Mouse (Mus musculus): ENCODE data around the gene Bcl2a1d. TPM values are rescaled to one million over a fixed set of nuclear protein-coding genes. Genes with fewer than 3 reads are reported as not detected.

The Bcl2a1d gene
- polyA plus RNA-seq, 1 experiment from 2014 or later: 0.81 TPM

Other genes starting within 250 kb of the Bcl2a1d start
- 103 and 110 TPM in 2 replicates for gene Syncrip, start 249.3 kb downstream of the Bcl2a1d start, polyA plus RNA-seq (2015; fragmentation: Nextera tagmentation; extraction: Ambion mirVana)
- gene Zfp949, start 183.9 kb downstream of the Bcl2a1d start, polyA plus RNA-seq (2015; fragmentation: Nextera tagmentation; extraction: Ambion mirVana): 10.7 and 10.8 TPM in 2 replicates
- gene Trim43a, start 151.0 kb downstream of the Bcl2a1d start, polyA plus RNA-seq (2015; fragmentation: Nextera tagmentation; extraction: Ambion mirVana): 0.08 and 0.18 TPM in 2 replicates
- 45.7 and 47.1 TPM in 2 replicates for gene Mthfsl, start 11.6 kb downstream of the Bcl2a1d start, polyA plus RNA-seq (2015; fragmentation: Nextera tagmentation; extraction: Ambion mirVana)
- gene Trim43c, start 107.2 kb upstream of the Bcl2a1d start, polyA plus RNA-seq (2015; fragmentation: Nextera tagmentation; extraction: Ambion mirVana): 0.15 and 0.16 TPM in 2 replicates
- gene Bcl2a1a, start 225.0 kb upstream of the Bcl2a1d start, polyA plus RNA-seq (2015; fragmentation: Nextera tagmentation; extraction: Ambion mirVana): not detected in 2 replicates

Data from kidney, embryonic 15.5 days (tissue).